Mouse (Mus musculus) lung, embryonic 14.5 days (tissue): Measurements from ENCODE around the gene Sec23a. TPM values are rescaled to one million over a fixed set of nuclear protein-coding genes. Genes with fewer than 3 reads are reported as not detected.

Experiments used
- ATAC-seq: fragments of 200-750 bp; cut with Nextera tagmentation; 2 replicates; pipeline ENCODE4 v1.8.0; 2017; ENCODE audit warnings: mild to moderate bottlenecking, moderate TSS enrichment, moderate library complexity; ENCODE audit not compliant: insufficient read depth
- DNase-seq: peaks from one replicate; pipeline ENCODE4 v3.0.0-alpha.2; 2015
- H3K27ac ChIP-seq: fragments of 300-500 bp; sonication (generic); 2 replicates; pipeline ENCODE4 v1.5.1; 2014; ENCODE audit warnings: low read depth, mild to moderate bottlenecking, moderate library complexity
- H3K27me3 ChIP-seq: fragments of 300-500 bp; sonication (generic); 2 replicates; pipeline ENCODE4 v1.6.1; 2014; ENCODE audit warnings: low read length, control low read depth; ENCODE audit not compliant: insufficient read depth
- H3K36me3 ChIP-seq: fragments of 300-500 bp; sonication (generic); 2 replicates; pipeline ENCODE4 v1.6.1; 2014; ENCODE audit warnings: control low read depth; ENCODE audit not compliant: insufficient read depth
- H3K4me1 ChIP-seq: fragments of 300-500 bp; sonication (generic); 2 replicates; pipeline ENCODE4 v1.6.1; 2014; ENCODE audit warnings: antibody characterized with exemption, control low read depth; ENCODE audit not compliant: insufficient read depth
- H3K4me2 ChIP-seq: fragments of 300-500 bp; sonication (generic); 2 replicates; pipeline ENCODE4 v1.6.1; 2014; ENCODE audit warnings: mild to moderate bottlenecking
- H3K4me3 ChIP-seq: fragments of 300-500 bp; sonication (generic); 2 replicates; pipeline ENCODE4 v1.5.1; 2014; ENCODE audit warnings: low read depth, low read length
- H3K9ac ChIP-seq: fragments of 300-500 bp; sonication (generic); 2 replicates; pipeline ENCODE4 v1.6.1; 2014
- H3K9me3 ChIP-seq: fragments of 300-500 bp; sonication (generic); 2 replicates; pipeline ENCODE4 v1.6.1; 2016; ENCODE audit warnings: low read depth, low read length, control low read depth
- CTCF ChIP-seq: IDR thresholded peaks from 2 replicates; pipeline ENCODE4 v1.5.1; 2016; ENCODE audit warnings: antibody characterized with exemption, low read depth
- WGBS: fragments of 180-500 bp; shearing (Covaris S2); extraction: QIAGEN DNeasy Blood & Tissue Kit; methylation state at CpG from one replicate; pipeline ENCODE4 v1.1.7; 2014; 5-methylcytosine and 5-hydroxymethylcytosine counted together
- polyA plus RNA-seq: library from polyadenylated mRNA; unstranded; fragments of >200 nt; fragmentation: Nextera tagmentation; extraction: Ambion mirVana; gene quantifications from 2 replicates; pipeline ENCODE4 v1.2.1, GENCODE M21; 2014

Gene Sec23a
- polyA plus RNA-seq, 1 experiment from 2014 or later: 73.0 TPM

DNA sequence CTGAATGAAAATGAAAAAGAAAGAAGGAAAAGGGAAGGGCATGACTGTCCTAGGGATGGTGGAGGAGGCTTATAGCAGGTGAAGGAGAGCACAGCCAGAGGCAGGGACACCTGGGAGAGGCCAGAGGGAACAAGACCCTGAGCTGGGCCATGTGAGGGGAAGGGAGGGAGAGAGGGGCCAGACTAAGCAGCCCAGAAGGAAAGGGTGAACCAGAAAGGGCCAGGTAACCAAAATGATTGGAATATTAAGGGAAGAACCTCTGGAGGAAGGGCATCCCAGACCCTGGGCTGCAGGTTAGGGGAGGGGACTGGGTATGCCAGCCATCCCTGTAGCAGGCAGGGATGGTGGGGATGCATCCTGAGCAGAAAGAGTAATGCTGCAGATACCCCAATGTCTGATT lies 42.2 kb upstream of the Sec23a start:
- no peak overlapping the region for H3K9ac ChIP-seq
- no peak overlapping the region for H3K4me2 ChIP-seq
- no peak overlapping the region for H3K4me3 ChIP-seq
- H3K27me3 ChIP-seq: no peaks in the 10 kb centered on the region
- H3K36me3 ChIP-seq: peaks cover 31% of the 10 kb centered on the region
- no peak for ATAC-seq
- no peaks in the 10 kb centered on the region for H3K4me1 ChIP-seq
- no peak overlapping the region for H3K27ac ChIP-seq
- DNase-seq: no peak
- H3K9me3 ChIP-seq: no peaks in the 10 kb centered on the region
- no peak for TF ChIP-seq CTCF

DNA sequence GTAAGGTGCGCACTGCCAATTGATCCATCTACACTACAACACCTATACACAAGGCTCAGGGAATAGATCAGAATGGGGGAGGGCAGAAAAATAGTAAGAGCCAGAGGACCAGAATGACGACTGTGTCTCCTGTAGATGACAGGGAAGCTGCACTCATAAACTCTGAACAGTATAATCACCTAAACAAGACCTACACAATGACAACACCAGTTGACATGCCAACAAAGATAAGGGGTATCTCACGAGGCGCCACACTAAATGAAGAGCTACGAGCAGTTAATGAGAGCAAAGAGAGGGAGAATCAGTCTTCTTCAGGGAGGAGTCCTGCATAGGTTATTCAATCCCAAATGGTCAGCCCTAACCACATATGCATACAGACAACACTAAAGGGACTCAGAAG lies 41.3 kb upstream of the Sec23a start:
- WGBS: 81% methylated on average over 5 of the region's 5 CpGs
- H3K4me2 ChIP-seq: no peak overlapping the region
- H3K4me1 ChIP-seq: no peaks in the 10 kb centered on the region
- H3K9ac ChIP-seq: no peak overlapping the region
- TF ChIP-seq CTCF: no peak
- H3K4me3 ChIP-seq: no peak overlapping the region
- no peak for DNase-seq
- no peaks in the 10 kb centered on the region for H3K9me3 ChIP-seq
- no peak for ATAC-seq
- no peak overlapping the region for H3K27ac ChIP-seq
- no peaks in the 10 kb centered on the region for H3K27me3 ChIP-seq
- peaks cover 36% of the 10 kb centered on the region for H3K36me3 ChIP-seq

DNA sequence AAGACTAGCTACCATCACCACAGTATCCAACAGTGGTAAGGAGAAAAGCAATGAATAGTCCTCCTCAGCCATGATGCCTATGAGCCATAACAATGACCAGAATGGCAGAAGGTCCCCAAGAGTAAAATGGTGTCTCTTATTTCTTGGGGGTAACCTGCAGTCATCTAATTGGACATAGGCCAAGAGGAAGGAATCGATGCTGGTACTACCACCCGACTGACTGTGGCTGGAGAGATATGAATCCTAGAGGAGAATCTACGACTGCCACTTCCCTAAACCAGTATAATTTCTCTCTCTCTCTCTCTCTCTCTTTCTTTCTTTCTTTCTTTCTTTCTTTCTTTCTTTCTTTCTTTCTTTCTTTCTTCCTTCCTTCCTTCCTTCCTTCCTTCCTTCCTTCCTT lies 40.7 kb upstream of the Sec23a start:
- peaks cover 38% of the 10 kb centered on the region for H3K36me3 ChIP-seq
- 90% methylated on average over 3 of the region's 3 CpGs for WGBS

DNA sequence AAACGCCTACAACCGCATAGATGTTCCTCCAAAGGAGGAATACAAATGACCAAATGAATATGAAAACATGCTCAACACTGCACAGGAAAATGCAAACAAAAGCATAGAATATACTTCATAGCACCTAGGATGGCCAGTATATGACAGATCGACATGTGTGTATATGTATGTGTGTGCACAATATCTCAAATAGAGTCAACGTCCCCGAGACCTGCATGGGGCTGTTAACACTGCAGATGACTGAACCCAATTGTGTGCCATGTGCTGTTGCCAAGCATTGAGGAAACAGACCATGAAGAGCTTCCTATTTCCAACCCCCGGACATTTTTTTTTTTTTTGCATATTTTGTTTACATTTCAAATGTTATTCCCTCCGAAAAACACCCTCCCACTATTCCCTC lies 29.0 kb upstream of the Sec23a start:
- no peak for TF ChIP-seq CTCF
- 15% methylated on average over 7 of the region's 7 CpGs for WGBS
- no peak overlapping the region for H3K4me2 ChIP-seq
- no peaks in the 10 kb centered on the region for H3K9me3 ChIP-seq
- no peaks in the 10 kb centered on the region for H3K27me3 ChIP-seq
- H3K4me3 ChIP-seq: no peak overlapping the region
- no peaks in the 10 kb centered on the region for H3K4me1 ChIP-seq
- H3K36me3 ChIP-seq: peaks cover 38% of the 10 kb centered on the region
- no peak overlapping the region for H3K9ac ChIP-seq
- peak; percentile 34 for ATAC-seq
- H3K27ac ChIP-seq: no peak overlapping the region
- DNase-seq: peak; percentile 39

More for the DNA sequence above, 40.7 kb upstream of the Sec23a start:
- Histone ChIP-seq H3K4me3 (no peak overlapping the region), H3K9ac (no peak overlapping the region), H3K9me3 (no peaks in the 10 kb centered on the region), H3K27ac (no peak overlapping the region), H3K4me2 (no peak overlapping the region), H3K27me3 (no peaks in the 10 kb centered on the region), H3K4me1 (no peaks in the 10 kb centered on the region)
- DNase-seq (no peak), ATAC-seq (no peak)
- TF ChIP-seq CTCF: no peak

DNA sequence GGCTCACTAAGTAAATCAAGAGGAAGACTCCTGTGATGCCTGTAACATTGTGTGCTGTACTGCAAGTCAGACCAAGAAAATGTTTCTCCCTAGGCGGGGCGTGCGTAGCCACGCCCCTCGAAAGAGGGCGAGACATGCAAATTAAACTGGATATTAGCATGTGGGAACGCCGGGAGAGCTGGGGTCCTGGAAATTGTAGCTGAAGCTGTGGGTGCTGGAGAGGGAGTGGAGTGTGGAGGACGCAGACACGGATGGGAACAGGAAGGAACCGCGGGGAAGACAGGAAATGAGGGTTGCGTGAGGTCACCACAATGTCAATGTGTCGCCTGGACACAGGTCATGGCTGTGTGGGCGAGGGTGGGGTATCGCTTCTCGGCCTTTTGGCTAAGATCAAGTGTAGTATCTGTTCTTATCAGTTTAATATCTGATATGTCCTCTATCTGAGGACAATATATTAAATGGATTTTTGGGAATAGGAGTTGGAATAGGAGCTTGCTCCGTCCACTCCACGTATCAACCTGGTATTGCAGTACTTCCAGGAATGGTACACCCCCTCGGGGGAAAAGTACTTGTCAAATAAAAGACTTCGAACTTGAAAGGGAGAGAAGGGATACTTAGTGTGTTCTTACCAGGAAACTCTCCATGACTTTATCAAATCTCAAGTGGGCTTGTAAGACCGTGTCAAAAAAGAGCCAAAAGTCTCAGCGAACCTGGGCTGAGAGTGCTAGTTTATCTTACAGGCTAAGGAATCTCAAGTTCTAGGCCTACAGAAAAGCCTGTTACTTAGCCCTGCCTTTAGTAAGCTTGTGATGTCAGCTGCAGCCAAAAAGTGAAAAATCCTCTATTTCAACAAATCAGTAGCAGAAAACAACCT lies 28.4 kb upstream of the Sec23a start:
- 4% methylated on average over 23 of the region's 23 CpGs for WGBS
- no peak overlapping the region for H3K9ac ChIP-seq
- peak overlapping the region; percentile 78 for H3K27ac ChIP-seq
- no peaks in the 10 kb centered on the region for H3K9me3 ChIP-seq
- DNase-seq (peak; percentile 83), ATAC-seq (peak; percentile 89)
- H3K27me3 ChIP-seq: no peaks in the 10 kb centered on the region
- H3K4me1 ChIP-seq: no peaks in the 10 kb centered on the region
- no peak overlapping the region for H3K4me3 ChIP-seq
- peaks cover 31% of the 10 kb centered on the region for H3K36me3 ChIP-seq
- peak overlapping the region; percentile 40 for H3K4me2 ChIP-seq
- no peak for TF ChIP-seq CTCF

DNA sequence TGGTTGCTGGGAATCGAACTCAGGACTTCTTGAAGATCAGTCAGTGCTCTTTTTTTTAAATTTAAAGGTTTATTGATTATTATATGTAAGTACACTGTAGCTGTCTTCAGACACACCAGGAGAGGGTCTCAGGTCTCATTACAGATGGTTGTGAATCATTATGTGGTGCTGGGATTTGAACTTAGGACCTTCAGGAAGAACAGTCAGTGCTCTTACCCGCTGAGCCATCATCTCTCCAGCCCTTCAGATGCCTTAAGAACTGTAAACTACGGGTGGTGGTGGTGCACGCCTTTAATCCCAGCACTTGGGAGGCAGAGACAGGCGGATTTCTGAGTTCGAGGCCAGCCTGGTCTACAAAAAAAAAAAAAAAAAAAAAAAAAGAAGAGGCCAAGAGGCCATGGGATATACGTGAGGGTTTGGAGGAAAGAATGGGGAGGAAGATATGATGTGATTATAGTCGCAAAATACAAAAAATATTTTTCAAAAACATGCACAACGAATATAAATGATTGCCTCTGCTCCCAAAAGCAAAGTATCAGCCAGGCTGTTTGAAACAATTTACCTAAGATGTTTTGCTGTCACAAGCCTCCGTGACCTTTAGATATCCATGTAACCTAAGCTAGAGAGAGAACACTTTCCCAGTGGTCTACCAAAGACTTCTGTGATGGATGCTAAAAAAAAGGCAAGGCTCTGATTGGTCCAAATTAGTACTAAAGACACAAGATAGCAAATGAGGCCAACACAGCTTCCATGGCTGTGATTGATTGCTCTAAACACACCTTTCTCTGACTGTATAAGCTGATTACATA lies 27.5 kb upstream of the Sec23a start:
- H3K4me1 ChIP-seq: no peaks in the 10 kb centered on the region
- H3K4me3 ChIP-seq: no peak overlapping the region
- H3K27me3 ChIP-seq: no peaks in the 10 kb centered on the region
- H3K9me3 ChIP-seq: no peaks in the 10 kb centered on the region
- H3K36me3 ChIP-seq: peaks cover 23% of the 10 kb centered on the region
- no peak for DNase-seq
- H3K4me2 ChIP-seq: peak overlapping the region; percentile 40
- no peak for TF ChIP-seq CTCF
- no peak overlapping the region for H3K9ac ChIP-seq
- peak overlapping the region; percentile 78 for H3K27ac ChIP-seq
- no peak for ATAC-seq
- 69% methylated on average over 10 of the region's 10 CpGs for WGBS

DNA sequence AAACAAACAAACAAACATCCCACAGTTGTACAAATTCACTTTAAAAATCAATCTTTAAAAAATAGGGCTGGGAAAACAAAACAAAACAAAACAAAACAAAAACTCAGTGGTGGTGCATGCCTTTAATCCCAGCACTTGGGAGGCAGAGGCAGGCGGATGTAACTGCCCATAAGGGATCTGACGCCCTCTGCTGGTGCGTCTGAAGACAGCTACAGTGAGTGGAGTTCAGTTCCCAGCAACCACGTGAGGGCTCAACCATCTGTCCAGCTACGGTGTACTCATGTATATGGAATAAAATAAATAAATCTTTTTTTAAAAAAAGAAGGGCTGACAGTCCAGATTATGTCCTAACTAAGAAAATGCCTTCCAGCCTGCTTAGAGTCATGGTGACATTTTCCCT lies 20.3 kb upstream of the Sec23a start:
- Histone ChIP-seq H3K9ac (no peak overlapping the region), H3K4me2 (no peak overlapping the region), H3K27me3 (no peaks in the 10 kb centered on the region), H3K9me3 (no peaks in the 10 kb centered on the region), H3K4me3 (no peak overlapping the region), H3K27ac (no peak overlapping the region), H3K36me3 (peaks cover 14% of the 10 kb centered on the region), H3K4me1 (no peaks in the 10 kb centered on the region)
- no peak for DNase-seq
- WGBS: 56% methylated on average over 5 of the region's 5 CpGs
- TF ChIP-seq CTCF: peak; percentile 38
- ATAC-seq: no peak
